ENCODE assay signal across 17 mouse cellular contexts in the genomic region with DNA sequence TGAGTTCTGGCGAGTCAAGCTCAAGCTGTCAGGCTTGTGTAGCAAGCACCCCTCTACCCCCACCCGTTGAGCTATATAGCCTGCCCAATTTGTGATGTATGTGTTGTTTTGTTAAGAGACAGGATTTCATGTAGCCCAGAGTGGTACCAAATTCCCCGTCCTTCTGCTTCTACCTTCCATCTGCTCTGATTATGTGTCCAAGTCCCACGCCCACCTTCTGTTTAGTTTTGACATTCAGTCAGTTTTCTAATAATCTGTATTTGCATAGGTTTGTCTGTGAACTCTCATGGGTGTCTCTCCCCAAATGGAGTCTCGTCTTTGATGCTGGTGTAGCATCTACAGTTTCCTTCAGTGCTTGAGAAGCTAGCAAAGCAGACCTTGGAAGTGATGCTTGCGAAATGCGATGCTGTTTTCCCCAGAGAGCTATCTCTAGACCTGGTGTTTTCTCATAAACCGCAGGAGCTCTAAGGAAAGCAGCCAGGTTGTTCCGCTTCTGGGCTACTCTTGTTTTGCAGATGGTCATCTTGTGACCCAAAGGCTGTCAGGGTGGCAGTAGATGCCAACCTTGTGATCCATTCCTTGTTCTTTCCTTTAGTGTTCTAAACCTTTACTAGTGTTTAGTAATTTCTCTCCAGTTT.
A peak's percentile ranks its signal among the peaks of the same experiment; 100 is the strongest.
DNase-seq lines count a peak whose midpoint lies in the region; ATAC-seq lines count a peak whose summit lies in the region.
"Had no signal": no experiment of that assay in that cellular context is flagged by ENCODE, and none has a peak within 500 bp of the region (broad histone marks: within the 10 kb centered on the region; RNA-seq: fewer than 3 reads in every experiment).

No protein-coding gene starts in this region.

- peaks cover 3% of the 10 kb centered on the region for H3K36me3 ChIP-seq in forebrain, embryonic 13.5 days (ENCODE audit: poor library complexity, severe bottlenecking)
- peaks cover 3% of the 10 kb centered on the region for H3K36me3 ChIP-seq in forebrain, embryonic 12.5 days (replicated peaks)
- H3K36me3 ChIP-seq: heart, embryonic 15.5 days; neural tube, embryonic 15.5 days had no signal

- peaks cover 6% of the 10 kb centered on the region; the same call in 1 of the 2 replicates for H3K4me1 ChIP-seq in forebrain, embryonic 13.5 days
- no peaks in the 10 kb centered on the region for H3K4me1 ChIP-seq in forebrain, embryonic 12.5 days
- H3K4me1 ChIP-seq: embryonic facial prominence, embryonic 12.5 days; heart, embryonic 15.5 days had no signal

- H3K27me3 ChIP-seq in forebrain, embryonic 13.5 days, result no peaks in the 10 kb centered on the region
- no peaks in the 10 kb centered on the region for H3K27me3 ChIP-seq in forebrain, embryonic 12.5 days
- H3K27me3 ChIP-seq: embryonic facial prominence, embryonic 12.5 days; heart, embryonic 15.5 days; kidney, embryonic 15.5 days; neural tube, embryonic 15.5 days had no signal

- no peak overlapping the region for H3K4me2 ChIP-seq in forebrain, embryonic 13.5 days
- no peak overlapping the region for H3K4me2 ChIP-seq in forebrain, embryonic 12.5 days
- H3K4me2 ChIP-seq: embryonic facial prominence, embryonic 12.5 days; heart, embryonic 15.5 days; kidney, embryonic 15.5 days; neural tube, embryonic 15.5 days had no signal

- ATAC-seq in forebrain, embryonic 13.5 days, result peak; percentile 76; the same call in 1 of the 2 replicates
- ATAC-seq in forebrain, embryonic 12.5 days (ENCODE audit: low FRiP score), result no peak
- ATAC-seq: inflammation-experienced regulatory T-cells, adult 6 months had no signal

- H3K9ac ChIP-seq in forebrain, embryonic 13.5 days, result no peak overlapping the region
- no peak overlapping the region for H3K9ac ChIP-seq in forebrain, embryonic 12.5 days
- H3K9ac ChIP-seq: embryonic facial prominence, embryonic 12.5 days; heart, embryonic 15.5 days; kidney, embryonic 15.5 days; neural tube, embryonic 15.5 days had no signal

- no peak overlapping the region for H3K4me3 ChIP-seq in forebrain, embryonic 13.5 days
- H3K4me3 ChIP-seq in forebrain, embryonic 12.5 days (replicated peaks), result no peak overlapping the region
- H3K4me3 ChIP-seq: embryonic facial prominence, embryonic 12.5 days; heart, embryonic 15.5 days; kidney, embryonic 15.5 days; neural tube, embryonic 15.5 days had no signal

- no peak overlapping the region; the same call in 1 of the 2 replicates for H3K27ac ChIP-seq in forebrain, embryonic 13.5 days
- H3K27ac ChIP-seq in forebrain, embryonic 12.5 days, result no peak overlapping the region
- H3K27ac ChIP-seq: embryonic facial prominence, embryonic 12.5 days; heart, embryonic 15.5 days; kidney, embryonic 15.5 days; neural tube, embryonic 15.5 days had no signal

- WGBS in forebrain, embryonic 13.5 days, result 84% methylated on average over 9 of the region's 9 CpGs
- WGBS in forebrain, embryonic 12.5 days, result 86% methylated on average over 9 of the region's 9 CpGs

- H3K9me3 ChIP-seq in forebrain, embryonic 13.5 days (replicated peaks), result no peaks in the 10 kb centered on the region
- H3K9me3 ChIP-seq in forebrain, embryonic 12.5 days, result no peaks in the 10 kb centered on the region
- H3K9me3 ChIP-seq: embryonic facial prominence, embryonic 12.5 days; heart, embryonic 15.5 days; kidney, embryonic 15.5 days; neural tube, embryonic 15.5 days had no signal

- peak; percentile 89 for DNase-seq in brain, adult 2 months (ENCODE audit: low read depth, low spot score)
- DNase-seq in cerebellum, adult 9-11 months, result peak; percentile 73
- DNase-seq in layer of hippocampus, adult 8-10 months (ENCODE audit: low spot score in 2 of 2), result peak; percentile 45 to 57
- no peak for DNase-seq in lung, postnatal 25 days (ENCODE audit: low spot score)
- DNase-seq in spleen, postnatal 10 days (ENCODE audit: low spot score in 2 of 2), result no peak
- DNase-seq in B cell, adult 2 months, result no peak
- DNase-seq: gastrocnemius, postnatal 10 days; lung, adult 2 months; retina, postnatal 1 day; thymus, postnatal 36 days had no signal

Comparison
In these comparisons a context has a peak if more than half of its experiments do, and no peak if none do; other contexts are left out.
1. DNase-seq: peak in brain, adult 2 months (single experiment), cerebellum, adult 9-11 months (single experiment) and layer of hippocampus, adult 8-10 months (2 of 2); none in lung, postnatal 25 days (single experiment), spleen, postnatal 10 days (0 of 2) and B cell, adult 2 months (0 of 2).